Mouse (Mus musculus) testis, adult 2 months (tissue): ENCODE results near the gene Gucd1.

Experiments
- CTCF ChIP-seq: fragments of 200-500 bp; IDR thresholded peaks from 2 replicates; pipeline ENCODE4 v1.5.1; 2012; ENCODE audit warnings: low read depth, mild to moderate bottlenecking, inconsistent platforms, low read length, moderate library complexity; ENCODE audit not compliant: control insufficient read depth, insufficient read depth, insufficient replicate concordance
- POLR2A ChIP-seq: fragments of 200-500 bp; IDR thresholded peaks from 2 replicates; pipeline ENCODE4 v1.6.1; 2012; ENCODE audit warnings: low read depth, mild to moderate bottlenecking, inconsistent platforms, low read length, moderate library complexity; ENCODE audit not compliant: control insufficient read depth

DNA sequence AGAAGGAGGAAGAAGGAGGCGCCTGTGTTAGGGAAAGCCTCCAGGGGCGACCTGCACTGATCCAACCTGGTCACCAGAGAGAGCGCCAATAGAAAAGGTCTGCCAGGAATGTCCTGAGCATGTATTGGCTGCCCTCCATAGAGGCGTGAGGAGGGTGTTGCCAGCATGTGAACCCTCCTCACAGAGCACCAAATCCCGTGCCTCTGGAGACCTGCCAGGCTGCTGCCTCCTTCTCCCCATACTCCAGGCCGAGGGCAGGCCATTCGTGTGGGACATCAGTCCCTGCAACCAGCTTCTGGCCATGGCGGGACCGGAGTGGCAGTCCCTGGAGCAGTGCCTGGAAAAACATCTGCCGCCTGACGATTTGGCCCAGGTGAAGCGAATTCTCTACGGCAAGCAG lies 111.0 kb downstream of the Gucd1 start:
- TF ChIP-seq CTCF (no peak), POLR2A (no peak; the same call in 1 of the 2 replicates)
